Mouse (Mus musculus): ENCODE measurements around the gene Gm20388. TPM values are rescaled to one million over a fixed set of nuclear protein-coding genes. Genes with fewer than 3 reads are reported as not detected.
"Not testable (repeated sequence)": the region's sequence is repeated elsewhere in the genome, so short reads cannot be mapped to it uniquely, and the experiment has no call there.

Gm20388 gene
- total RNA-seq, 1 experiment from 2014 or later, result 10.0 TPM

- ATAC-seq (replicated peaks; ENCODE audit: insufficient number of reproducible peaks, low FRiP score, low TSS enrichment, poor library complexity, severe bottlenecking), result peak; percentile 49; the same call in 1 of the 2 replicates
Measured at GRCm38 (mm10) chr8:120693861-120694493, 783.3 kb downstream of the Gm20388 start.

DNA sequence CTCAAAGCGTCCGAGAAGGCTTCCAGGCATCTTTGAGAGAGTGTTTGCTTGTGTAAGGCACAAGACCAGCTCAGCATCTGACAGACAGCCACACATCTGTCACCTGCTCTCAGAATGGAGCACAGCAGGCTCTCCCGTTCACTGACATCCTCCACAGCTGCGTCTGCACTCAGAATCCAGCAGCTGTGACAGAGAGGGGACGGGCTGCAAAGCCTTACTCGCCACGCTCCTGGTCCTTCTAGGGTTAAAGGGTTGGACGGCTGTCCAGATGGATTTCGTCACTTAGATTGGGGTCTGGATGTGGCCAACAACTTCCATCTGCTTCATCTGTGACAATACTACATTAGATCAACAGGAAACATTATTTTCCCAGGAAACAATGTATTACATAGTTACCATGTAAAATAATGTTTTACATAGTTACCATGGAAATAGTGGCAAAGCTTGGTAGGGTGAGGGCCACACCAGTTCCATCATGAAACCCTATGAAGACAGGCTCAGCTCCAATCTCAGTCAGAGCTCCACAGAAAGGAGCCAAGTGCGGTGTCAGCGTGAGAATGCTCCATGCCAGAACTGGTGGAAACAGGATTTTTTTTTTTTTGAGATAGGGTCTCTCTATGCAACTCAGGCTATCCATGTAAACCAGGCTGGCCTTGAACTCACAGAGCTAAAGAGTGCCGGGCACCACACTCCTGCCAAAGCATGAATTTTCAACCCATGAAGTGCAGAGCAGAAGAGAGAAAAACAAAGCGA is 785.9 kb downstream of the Gm20388 start:
- no peak for ATAC-seq (replicated peaks; ENCODE audit: insufficient number of reproducible peaks, low FRiP score, low TSS enrichment, poor library complexity, severe bottlenecking)

DNA sequence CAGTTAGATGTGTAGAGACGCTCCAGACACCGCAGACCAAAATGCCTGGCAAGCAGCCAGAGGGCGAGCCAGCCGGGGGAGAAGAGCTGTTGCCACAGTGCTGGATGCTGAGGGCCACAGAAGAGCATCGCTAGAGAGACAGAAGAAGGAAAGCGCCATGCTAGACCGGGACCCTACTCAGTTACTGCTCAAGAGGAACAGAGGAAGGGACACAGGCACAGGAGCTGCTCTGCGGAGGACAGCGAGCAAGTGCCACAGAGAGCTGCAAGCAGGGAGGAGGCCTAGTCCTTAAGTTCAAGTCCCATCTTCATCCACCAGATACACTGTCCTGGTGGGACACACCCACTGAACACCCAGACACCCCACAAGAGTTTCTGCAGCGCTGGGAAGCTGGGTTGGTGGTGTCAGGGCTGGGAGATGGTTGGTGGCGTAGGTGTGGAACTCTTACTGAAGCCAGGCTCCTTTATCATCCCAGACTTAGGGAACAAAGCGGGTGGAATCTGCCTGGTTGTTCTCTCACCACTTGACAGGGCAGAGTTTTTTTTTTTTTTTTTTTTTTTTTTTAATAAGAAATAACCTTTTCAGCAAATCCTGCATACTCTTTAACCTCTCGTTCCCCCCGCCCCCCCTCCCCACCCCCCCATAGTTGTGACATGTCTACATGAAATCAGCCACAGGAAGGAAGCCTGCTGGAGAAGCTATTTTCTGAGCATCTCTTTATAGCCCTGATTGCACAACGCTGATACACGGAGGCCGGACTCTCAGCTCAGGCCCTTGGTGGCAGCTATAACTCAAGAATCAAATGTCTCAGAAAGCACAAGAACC is 786.7 kb downstream of the Gm20388 start:
- ATAC-seq (replicated peaks; ENCODE audit: insufficient number of reproducible peaks, low FRiP score, low TSS enrichment, poor library complexity, severe bottlenecking), result peak; percentile 34

DNA sequence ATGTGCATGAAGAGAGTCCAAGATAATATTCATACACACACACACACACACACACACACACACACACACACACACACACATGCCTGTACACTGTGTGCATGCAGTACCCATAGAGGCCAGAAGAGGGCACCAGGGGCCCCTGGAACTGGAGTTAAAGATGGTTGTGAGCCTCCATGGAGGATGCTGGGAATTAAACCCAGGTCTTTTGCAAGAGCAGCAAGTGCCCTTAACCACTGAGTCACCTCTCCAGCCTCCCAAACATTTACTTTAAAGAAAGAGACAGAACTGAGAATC is 787.3 kb downstream of the Gm20388 start:
- no peak for ATAC-seq (replicated peaks; ENCODE audit: insufficient number of reproducible peaks, low FRiP score, low TSS enrichment, poor library complexity, severe bottlenecking)

- ATAC-seq (replicated peaks; ENCODE audit: insufficient number of reproducible peaks, low FRiP score, low TSS enrichment, poor library complexity, severe bottlenecking), result no peak
Measured at GRCm38 (mm10) chr8:120698426-120698825, 787.8 kb downstream of the Gm20388 start.

GRCm38 (mm10) chr8:120699079-120699478 is 788.4 kb downstream of the Gm20388 start:
- no peak for ATAC-seq (replicated peaks; ENCODE audit: insufficient number of reproducible peaks, low FRiP score, low TSS enrichment, poor library complexity, severe bottlenecking)

DNA sequence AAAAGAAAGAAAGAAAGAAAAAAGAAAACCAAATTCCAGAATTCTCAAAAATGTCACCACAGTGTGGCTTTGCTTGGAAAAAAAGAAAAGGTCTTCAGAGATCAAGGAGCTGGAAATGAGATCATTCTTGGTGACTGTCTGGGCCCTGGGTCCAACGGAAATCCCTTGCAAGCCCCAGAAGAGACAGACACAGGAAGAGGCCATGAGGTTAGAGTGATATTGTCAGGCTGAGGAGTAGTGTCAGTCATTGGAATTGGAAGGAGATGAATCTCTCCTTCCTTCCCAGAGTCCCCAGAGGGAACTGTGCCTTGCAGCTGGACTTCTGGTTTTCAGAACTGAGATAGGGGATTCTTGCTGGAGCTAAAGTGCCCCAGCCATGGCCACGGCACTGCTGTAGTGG is 788.9 kb downstream of the Gm20388 start:
- no peak for ATAC-seq (replicated peaks; ENCODE audit: insufficient number of reproducible peaks, low FRiP score, low TSS enrichment, poor library complexity, severe bottlenecking)

- ATAC-seq (replicated peaks; ENCODE audit: insufficient number of reproducible peaks, low FRiP score, low TSS enrichment, poor library complexity, severe bottlenecking), result no peak
Measured at GRCm38 (mm10) chr8:120700053-120700452, 789.4 kb downstream of the Gm20388 start.

GRCm38 (mm10) chr8:120701758-120702465 is 791.3 kb downstream of the Gm20388 start:
- ATAC-seq (replicated peaks; ENCODE audit: insufficient number of reproducible peaks, low FRiP score, low TSS enrichment, poor library complexity, severe bottlenecking), result peak; percentile 72

DNA sequence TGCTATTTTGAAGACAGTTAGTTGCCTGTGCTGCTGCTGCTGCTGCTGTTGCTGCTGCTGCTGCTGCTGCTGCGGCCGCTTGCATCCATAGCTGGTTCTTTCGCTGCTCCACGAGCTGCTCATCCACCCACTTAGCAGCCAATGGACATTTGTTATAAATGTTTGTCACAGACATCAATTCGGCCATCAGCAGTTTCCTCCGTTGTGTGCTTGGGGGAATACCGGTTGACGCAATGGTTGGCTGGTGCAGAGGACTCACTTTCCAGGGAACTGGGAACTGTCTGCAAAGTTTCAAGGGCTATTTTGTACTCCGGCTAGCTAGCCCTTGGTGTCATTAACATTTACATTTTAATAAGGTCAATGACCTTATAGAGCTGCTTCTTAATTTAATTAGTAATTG is 793.6 kb downstream of the Gm20388 start:
- no peak for ATAC-seq (replicated peaks; ENCODE audit: insufficient number of reproducible peaks, low FRiP score, low TSS enrichment, poor library complexity, severe bottlenecking)

DNA sequence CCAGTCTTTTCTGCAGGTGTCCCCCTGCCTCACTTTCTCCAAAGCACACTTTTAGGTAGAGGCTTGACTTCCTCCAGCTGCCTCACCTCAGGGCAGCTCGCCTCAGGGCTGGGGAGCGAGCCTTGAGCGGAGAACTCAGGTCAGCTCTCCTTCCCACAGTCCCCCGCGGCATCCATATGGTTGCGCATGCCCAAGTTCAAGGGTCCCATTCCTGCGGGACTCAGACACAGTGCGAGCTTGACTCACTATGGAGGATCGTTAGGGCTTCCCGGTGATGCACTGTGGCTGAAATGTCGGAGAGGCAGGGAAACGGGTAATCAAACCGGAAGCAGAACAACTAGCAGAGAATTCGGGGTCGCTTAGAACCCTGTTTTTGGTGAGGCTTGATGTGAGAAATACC is 794.5 kb downstream of the Gm20388 start:
- ATAC-seq (replicated peaks; ENCODE audit: insufficient number of reproducible peaks, low FRiP score, low TSS enrichment, poor library complexity, severe bottlenecking), result no peak

DNA sequence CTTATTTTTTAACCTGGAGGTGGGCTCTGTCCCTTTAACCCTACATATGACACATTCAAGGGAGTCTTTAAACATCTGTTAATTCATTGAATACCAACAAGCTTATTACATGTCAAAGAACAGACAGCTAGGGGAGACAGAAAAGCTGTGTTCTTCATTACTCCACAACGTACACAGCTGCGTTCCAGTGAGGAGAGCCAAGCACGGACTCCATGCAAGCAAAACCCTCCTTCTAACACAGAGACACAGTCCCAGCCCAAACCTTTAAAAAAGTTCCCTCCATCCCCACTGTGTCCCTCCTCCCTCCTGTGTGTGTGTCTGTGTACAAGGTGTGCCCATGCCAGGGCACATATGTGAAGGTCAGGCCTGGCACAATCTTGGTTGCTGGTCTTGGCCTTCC is 795.6 kb downstream of the Gm20388 start:
- ATAC-seq (replicated peaks; ENCODE audit: insufficient number of reproducible peaks, low FRiP score, low TSS enrichment, poor library complexity, severe bottlenecking), result no peak

GRCm38 (mm10) chr8:120709176-120709575 is 798.5 kb downstream of the Gm20388 start:
- peak; percentile 60; the same call in 1 of the 2 replicates for ATAC-seq (replicated peaks; ENCODE audit: insufficient number of reproducible peaks, low FRiP score, low TSS enrichment, poor library complexity, severe bottlenecking)

DNA sequence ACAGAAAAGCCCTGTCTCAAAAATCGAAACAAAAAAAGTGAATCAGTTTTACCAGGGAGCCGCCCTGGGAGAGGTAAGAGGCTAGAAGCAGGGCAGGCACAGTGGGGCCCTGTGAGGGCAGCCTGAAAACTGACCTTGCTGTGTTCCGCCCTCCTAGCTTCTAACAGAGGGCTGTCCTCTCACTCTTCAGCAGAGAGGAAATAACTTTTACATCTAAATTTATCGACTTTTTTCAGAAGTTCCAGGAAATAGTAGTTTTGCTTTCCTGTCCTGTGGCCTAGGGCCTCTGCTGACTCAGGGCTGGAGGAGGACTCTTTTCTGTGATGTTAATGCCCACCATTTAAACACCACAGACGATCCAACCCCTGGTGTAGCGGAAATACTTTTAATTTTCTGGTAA is 804.6 kb downstream of the Gm20388 start:
- peak; percentile 78 for ATAC-seq (replicated peaks; ENCODE audit: insufficient number of reproducible peaks, low FRiP score, low TSS enrichment, poor library complexity, severe bottlenecking)

DNA sequence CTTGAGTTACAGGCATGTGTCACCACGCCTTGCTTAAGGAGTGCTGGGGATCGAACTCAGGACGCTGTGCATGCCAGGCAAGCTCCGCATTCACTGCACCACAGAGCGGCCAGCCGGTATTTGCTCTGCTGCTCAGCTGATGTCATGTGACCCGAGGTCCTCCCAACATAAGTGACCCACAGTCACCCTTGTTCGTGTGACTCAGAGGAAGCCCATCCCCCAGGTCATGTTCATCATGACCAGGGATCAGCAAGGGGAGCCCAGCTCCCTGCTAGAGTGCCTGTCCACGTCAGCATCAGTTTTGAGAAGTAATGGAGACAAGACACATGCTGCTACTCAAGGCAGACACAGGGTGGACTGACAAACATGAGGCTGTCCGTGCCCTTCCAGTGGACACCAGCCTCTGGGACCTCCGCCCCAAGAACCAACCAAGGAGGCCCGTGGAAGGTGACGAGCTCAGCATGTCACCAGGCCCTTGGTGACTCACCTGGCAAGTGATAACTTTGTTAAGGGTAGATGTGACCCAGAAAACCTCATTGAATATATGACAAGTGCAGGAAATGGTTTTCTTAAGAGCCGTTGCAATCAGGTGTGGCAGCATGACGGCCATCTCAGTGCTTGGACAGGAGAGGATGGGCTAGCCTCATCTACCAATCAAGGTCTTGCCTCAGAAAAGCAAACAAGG is 805.5 kb downstream of the Gm20388 start:
- ATAC-seq (replicated peaks; ENCODE audit: insufficient number of reproducible peaks, low FRiP score, low TSS enrichment, poor library complexity, severe bottlenecking), result peak; percentile 19; the same call in 1 of the 2 replicates

GRCm38 (mm10) chr8:120719586-120720236 is 809.1 kb downstream of the Gm20388 start:
- ATAC-seq (replicated peaks; ENCODE audit: insufficient number of reproducible peaks, low FRiP score, low TSS enrichment, poor library complexity, severe bottlenecking), result peak; percentile 29; the same call in 1 of the 2 replicates

GRCm38 (mm10) chr8:120723025-120723424 is 812.4 kb downstream of the Gm20388 start:
- ATAC-seq (replicated peaks; ENCODE audit: insufficient number of reproducible peaks, low FRiP score, low TSS enrichment, poor library complexity, severe bottlenecking), result no peak

- ATAC-seq (replicated peaks; ENCODE audit: insufficient number of reproducible peaks, low FRiP score, low TSS enrichment, poor library complexity, severe bottlenecking), result not testable (repeated sequence)
Measured at GRCm38 (mm10) chr8:120724096-120724495, 813.5 kb downstream of the Gm20388 start.

All from monocyte, adult 5-6 weeks (primary cell).